Mouse (Mus musculus) CH12.LX (cell line): ENCODE measurements at regions not wholly inside any gene's neighbourhood (a gene's known extent, or its start where the extent isn't known, plus 50 kb on each side); places are given as distances from the start of the nearest gene placed in this dataset.

ENCODE experiments used
- DNase-seq: peaks from one replicate; pipeline ENCODE4 v3.0.0-alpha.2; 2013; ENCODE audit errors: extremely low read depth
- H3K27ac ChIP-seq: 2 replicates; pipeline ENCODE4 v1.5.1; 2012; ENCODE audit warnings: low read depth, mild to moderate bottlenecking, control low read depth, moderate library complexity; ENCODE audit not compliant: insufficient read depth
- H3K27me3 ChIP-seq: replicated peaks from 2 replicates; pipeline ENCODE3; 2012; ENCODE audit warnings: inconsistent platforms
- H3K36me3 ChIP-seq, 2 experiments: replicated peaks in 1 of 2; 2 replicates each; pipeline versions ENCODE3 to v1.6.1; 2012; ENCODE audit warnings: inconsistent platforms in 1 of 2, low read length in 1 of 2, mild to moderate bottlenecking in 1 of 2, mixed read lengths in 1 of 2, moderate library complexity in 1 of 2; ENCODE audit not compliant: control insufficient read depth in 1 of 2, insufficient read depth in 1 of 2
- H3K4me1 ChIP-seq, 2 experiments: 2 replicates each; pipeline ENCODE4 v1.6.1; 2012; ENCODE audit warnings: inconsistent platforms in 1 of 2, moderate library complexity in 1 of 2; ENCODE audit not compliant: insufficient read depth in 2 of 2, control insufficient read depth in 1 of 2
- H3K4me2 ChIP-seq: 2 replicates; pipeline ENCODE4 v1.6.1; 2012; ENCODE audit warnings: low read depth, mild to moderate bottlenecking, control low read depth; ENCODE audit not compliant: poor library complexity, insufficient read depth, severe bottlenecking
- H3K4me3 ChIP-seq, 3 experiments: fragments of 150-350 bp in 1 of 3; sonication (generic) in 1 of 3; replicated peaks in 1 of 3; 2 replicates each; pipeline versions ENCODE3 to v1.5.1; 2011 to 2012; ENCODE audit warnings: low read depth in 2 of 3, low read length in 2 of 3, mild to moderate bottlenecking in 2 of 3, moderate library complexity in 2 of 3, control low read depth in 1 of 3, improper control_type of control experiment in 1 of 3, inconsistent platforms in 1 of 3, mixed read lengths in 1 of 3; ENCODE audit not compliant: poor library complexity in 1 of 3
- H3K79me2 ChIP-seq: replicated peaks from 2 replicates; pipeline ENCODE4 v1.6.1; 2012; ENCODE audit warnings: mild to moderate bottlenecking, moderate library complexity; ENCODE audit not compliant: control insufficient read depth, poor library complexity, insufficient read depth, severe bottlenecking; ENCODE audit errors: extremely low read depth
- H3K9ac ChIP-seq: 2 replicates; pipeline ENCODE4 v1.6.1; 2012; ENCODE audit warnings: low read depth, mild to moderate bottlenecking, control low read depth, moderate library complexity; ENCODE audit not compliant: insufficient read depth
- H3K9me3 ChIP-seq: replicated peaks from 2 replicates; pipeline ENCODE3; 2012; ENCODE audit warnings: low read length, inconsistent platforms, mixed read lengths
- BHLHE40 ChIP-seq: IDR thresholded peaks from 2 replicates; pipeline ENCODE4 v1.6.1; 2011; ENCODE audit warnings: mild to moderate bottlenecking, low read depth, low read length, improper control_type of control experiment
- ELF1 ChIP-seq: IDR thresholded peaks from 2 replicates; pipeline ENCODE4 v1.6.1; 2014; ENCODE audit warnings: low read depth, mild to moderate bottlenecking, inconsistent platforms, low read length, improper control_type of control experiment
- EP300 ChIP-seq: IDR thresholded peaks from 2 replicates; pipeline ENCODE4 v1.6.1; 2011; ENCODE audit warnings: low read length, improper control_type of control experiment
- GABPA ChIP-seq: IDR thresholded peaks from 2 replicates; pipeline ENCODE4 v1.6.1; 2012; ENCODE audit warnings: low read depth, low read length, improper control_type of control experiment, inconsistent platforms; ENCODE audit not compliant: insufficient replicate concordance
- IRF4 ChIP-seq: IDR thresholded peaks from 2 replicates; pipeline ENCODE4 v1.6.1; 2014; ENCODE audit warnings: low read depth, mild to moderate bottlenecking, inconsistent platforms, low read length, improper control_type of control experiment
- JUND ChIP-seq: conservative IDR thresholded peaks from 2 replicates; pipeline ENCODE4 v1.6.1; 2011; ENCODE audit warnings: low read depth, low read length, improper control_type of control experiment
- KAT2A ChIP-seq: IDR thresholded peaks from 2 replicates; pipeline ENCODE4 v1.6.1; 2012; ENCODE audit warnings: low read length, improper control_type of control experiment, inconsistent platforms; ENCODE audit not compliant: insufficient replicate concordance
- MAX ChIP-seq: IDR thresholded peaks from 2 replicates; pipeline ENCODE4 v1.6.1; 2011; ENCODE audit warnings: low read length, improper control_type of control experiment
- MXI1 ChIP-seq: IDR thresholded peaks from 2 replicates; pipeline ENCODE4 v1.6.1; 2011; ENCODE audit warnings: mild to moderate bottlenecking, low read depth, low read length, improper control_type of control experiment
- MYC ChIP-seq: IDR thresholded peaks from 2 replicates; pipeline ENCODE4 v1.6.1; 2011; ENCODE audit warnings: low read depth, mild to moderate bottlenecking, improper control_type of control experiment, low read length
- NELFE ChIP-seq: IDR thresholded peaks from 2 replicates; pipeline ENCODE4 v1.6.1; 2011; ENCODE audit warnings: low read depth, low read length, improper control_type of control experiment
- POLR2A ChIP-seq: IDR thresholded peaks from 2 replicates; pipeline ENCODE4 v1.6.1; 2011; ENCODE audit warnings: low read depth, mild to moderate bottlenecking, improper control_type of control experiment, low read length
- POLR2AphosphoS2 ChIP-seq: IDR thresholded peaks from 2 replicates; pipeline ENCODE4 v1.6.1; 2011; ENCODE audit warnings: low read depth, low read length, improper control_type of control experiment
- RAD21 ChIP-seq: IDR thresholded peaks from 2 replicates; pipeline ENCODE4 v1.6.1; 2011; ENCODE audit warnings: low read depth, mild to moderate bottlenecking, low read length, improper control_type of control experiment, moderate library complexity
- SMC3 ChIP-seq: IDR thresholded peaks from 2 replicates; pipeline ENCODE4 v1.6.1; 2011; ENCODE audit warnings: low read depth, low read length, improper control_type of control experiment
- TBP ChIP-seq: conservative IDR thresholded peaks from 2 replicates; pipeline ENCODE4 v1.6.1; 2011; ENCODE audit warnings: low read depth, low read length, improper control_type of control experiment
- TCF12 ChIP-seq: IDR thresholded peaks from 2 replicates; pipeline ENCODE4 v1.6.1; 2014; ENCODE audit warnings: low read depth, mild to moderate bottlenecking, inconsistent platforms, low read length, improper control_type of control experiment
- UBTF ChIP-seq: IDR thresholded peaks from 2 replicates; pipeline ENCODE4 v1.6.1; 2012; ENCODE audit warnings: low read depth, mild to moderate bottlenecking, inconsistent platforms, low read length, improper control_type of control experiment, moderate library complexity
- USF1 ChIP-seq: IDR thresholded peaks from 2 replicates; pipeline ENCODE4 v1.6.1; 2014; ENCODE audit warnings: low read depth, mild to moderate bottlenecking, inconsistent platforms, low read length, improper control_type of control experiment
- USF2 ChIP-seq: conservative IDR thresholded peaks from 2 replicates; pipeline ENCODE4 v1.6.1; 2011; ENCODE audit warnings: low read depth, low read length, improper control_type of control experiment
- ZNF384 ChIP-seq: IDR thresholded peaks from 2 replicates; pipeline ENCODE4 v1.6.1; 2012; ENCODE audit warnings: low read depth, low read length, improper control_type of control experiment, inconsistent platforms
- dilution Hi-C: fragments of 300-500 bp; cut with MboI; formaldehyde crosslinking; loops from 2 replicates; pipeline ENCODE4 v1.14.3; 2020; ENCODE audit warnings: low sequenced_read_pairs; ENCODE audit not compliant: extremely low pct_unique_long_range_greater_than_20kb, extremely low pct_ligation_motif_present
- in situ Hi-C: fragments of 300-500 bp; cut with MboI; formaldehyde crosslinking; loops from 3 replicates; pipeline ENCODE4 v1.14.3; 2019; ENCODE audit warnings: low sequenced_read_pairs, low pct_ligation_motif_present, low pct_unique_long_range_greater_than_20kb, mixed read lengths

- no peaks in the 10 kb centered on the region for H3K27me3 ChIP-seq
- no peak for TF ChIP-seq BHLHE40
- no peak for TF ChIP-seq NELFE
- no peak for TF ChIP-seq JUND
- TF ChIP-seq RAD21: no peak
- no peak for TF ChIP-seq TBP
- no peak for TF ChIP-seq MYC
- no peak for TF ChIP-seq POLR2AphosphoS2
- no peak for TF ChIP-seq ELF1
- TF ChIP-seq SMC3: no peak
- TF ChIP-seq POLR2A: no peak
- TF ChIP-seq IRF4: no peak
- TF ChIP-seq USF1: no peak
- no peak for TF ChIP-seq GABPA
- no peak for TF ChIP-seq MAX
- no peak for TF ChIP-seq TCF12
- no peak for TF ChIP-seq MXI1
- TF ChIP-seq KAT2A: no peak
- TF ChIP-seq ZNF384: no peak
- TF ChIP-seq UBTF: no peak
- no peak for TF ChIP-seq EP300
- H3K36me3 ChIP-seq: no peaks in the 10 kb centered on the region
- H3K4me1 ChIP-seq: no peaks in the 10 kb centered on the region
- in situ Hi-C loops (no loop called here), dilution Hi-C loops (no loop called here)
- H3K27ac ChIP-seq: no peak overlapping the region
- no peak overlapping the region for H3K9ac ChIP-seq
- H3K9me3 ChIP-seq: peaks cover 65% of the 10 kb centered on the region
- no peak for DNase-seq
- H3K4me2 ChIP-seq: no peak overlapping the region
- no peak overlapping the region for H3K4me3 ChIP-seq
- no peaks in the 10 kb centered on the region for H3K79me2 ChIP-seq
These were observed 332.5 kb upstream of the Nr2f2 start for GRCm38 (mm10) chr7:70698986-70699385.

DNA sequence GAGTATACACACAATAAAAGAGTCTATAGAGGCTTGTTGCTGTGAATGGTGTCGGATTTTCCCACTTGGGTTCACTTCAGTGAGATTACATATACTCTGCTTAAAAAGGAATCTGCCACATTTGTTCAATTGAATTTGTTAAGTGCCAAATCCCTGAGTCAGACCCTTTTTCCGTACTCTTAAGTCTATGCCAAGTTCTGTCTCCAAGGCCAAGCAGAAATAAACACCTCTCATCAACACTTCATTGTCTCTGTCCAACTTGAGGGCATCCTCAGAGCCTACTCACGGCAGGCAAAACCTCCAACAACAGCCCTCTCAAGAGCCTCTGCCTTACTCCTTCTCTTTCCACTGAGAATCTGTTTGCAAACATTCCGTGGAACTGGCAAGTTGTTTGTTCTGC, 325.6 kb upstream of the Nr2f2 start:
- no peak for DNase-seq
- Histone ChIP-seq H3K27ac (no peak overlapping the region), H3K4me1 (no peaks in the 10 kb centered on the region), H3K4me2 (no peak overlapping the region), H3K9ac (no peak overlapping the region), H3K9me3 (peaks cover 67% of the 10 kb centered on the region), H3K4me3 (no peak overlapping the region), H3K27me3 (no peaks in the 10 kb centered on the region), H3K36me3 (no peaks in the 10 kb centered on the region), H3K79me2 (no peaks in the 10 kb centered on the region)
- dilution Hi-C loops (no loop called here), in situ Hi-C loops (no loop called here)
- TF ChIP-seq JUND: no peak
- no peak for TF ChIP-seq USF2
- TF ChIP-seq SMC3: no peak
- no peak for TF ChIP-seq BHLHE40
